Mouse (Mus musculus) urinary bladder, postnatal 25 days (tissue): ENCODE measurements around the gene Atxn10.
A peak's percentile ranks its signal among the peaks of the same experiment; 100 is the strongest.
"Not testable (repeated sequence)": the region's sequence is repeated elsewhere in the genome, so short reads cannot be mapped to it uniquely, and the experiment has no call there.

ENCODE experiments used
- DNase-seq: peaks from one replicate; pipeline ENCODE4 v3.0.0; 2022; ENCODE audit warnings: low spot score

Gene Atxn10

GRCm38 (mm10) chr15:85335671-85336300 is at the start of gene Atxn10:
Gene Atxn10, plus strand, starts transcription at chr15:85336245.
- no peak for DNase-seq

DNA sequence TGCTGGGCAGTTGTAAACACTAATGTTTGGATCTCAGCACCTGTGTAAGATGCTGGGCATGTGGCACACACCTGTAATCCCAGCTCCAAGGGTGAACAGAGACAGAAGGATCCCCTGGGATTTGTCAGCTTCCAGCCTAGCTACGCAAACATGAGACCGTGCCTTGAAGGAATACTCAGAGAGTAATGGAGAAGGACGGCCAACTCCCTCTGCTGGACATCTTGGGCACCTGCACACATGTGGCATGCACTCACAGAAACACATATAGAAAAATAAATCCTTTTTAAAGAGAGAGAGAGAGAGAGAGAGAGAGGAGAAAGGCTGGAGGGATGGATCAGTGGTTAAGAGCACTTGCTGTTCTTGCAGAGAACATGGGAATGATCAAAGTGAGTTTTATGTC is 41.4 kb upstream of the Atxn10 start:
- no peak for DNase-seq

GRCm38 (mm10) chr15:85295544-85295943 is 40.5 kb upstream of the Atxn10 start:
- no peak for DNase-seq

GRCm38 (mm10) chr15:85295977-85296376 is 40.1 kb upstream of the Atxn10 start:
- no peak for DNase-seq

DNA sequence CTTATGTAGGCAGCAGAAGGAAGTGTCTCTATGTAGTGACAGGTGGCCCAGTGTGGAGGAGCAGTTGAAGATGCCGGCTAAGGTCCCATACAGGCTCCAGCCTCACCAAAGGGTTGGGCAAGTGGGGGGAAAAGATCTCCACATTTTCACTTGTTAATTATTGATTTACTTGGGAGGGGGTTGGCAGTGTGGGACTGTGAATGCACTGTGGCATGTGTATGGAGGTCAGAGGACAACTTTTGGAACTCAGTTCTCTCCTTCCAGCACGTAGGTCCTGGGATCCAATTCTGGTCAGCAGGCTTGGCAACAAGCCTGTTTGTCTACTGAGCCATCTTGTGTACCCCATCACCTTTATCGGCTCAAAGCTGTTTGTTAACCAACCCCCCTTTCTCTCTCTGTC is 39.5 kb upstream of the Atxn10 start:
- DNase-seq, result no peak

GRCm38 (mm10) chr15:85298167-85298781 is 37.8 kb upstream of the Atxn10 start:
- no peak for DNase-seq

GRCm38 (mm10) chr15:85298946-85299345 is 37.1 kb upstream of the Atxn10 start:
- no peak for DNase-seq

DNA sequence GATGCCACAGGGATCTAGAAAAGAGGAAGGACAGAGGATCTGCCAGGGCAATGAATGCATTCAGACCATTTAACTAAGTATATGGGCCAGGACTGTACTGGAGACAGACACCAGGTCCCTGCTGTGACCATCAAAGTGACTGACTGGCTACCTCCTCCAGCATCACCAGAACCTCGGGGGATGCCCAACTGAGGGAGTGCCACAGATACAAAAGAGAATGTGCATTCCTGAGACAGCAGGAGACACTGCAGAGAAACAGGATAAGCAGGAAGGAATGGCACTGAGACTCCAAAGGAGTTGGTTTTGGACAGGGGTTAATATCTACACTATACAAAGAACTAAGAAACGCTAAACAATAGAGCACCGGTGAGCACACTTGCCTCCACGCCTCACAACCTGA is 32.8 kb upstream of the Atxn10 start:
- no peak for DNase-seq

GRCm38 (mm10) chr15:85303976-85304375 is 32.1 kb upstream of the Atxn10 start:
- no peak for DNase-seq

- no peak for DNase-seq
These were observed 28.9 kb upstream of the Atxn10 start for GRCm38 (mm10) chr15:85307061-85307660.

DNA sequence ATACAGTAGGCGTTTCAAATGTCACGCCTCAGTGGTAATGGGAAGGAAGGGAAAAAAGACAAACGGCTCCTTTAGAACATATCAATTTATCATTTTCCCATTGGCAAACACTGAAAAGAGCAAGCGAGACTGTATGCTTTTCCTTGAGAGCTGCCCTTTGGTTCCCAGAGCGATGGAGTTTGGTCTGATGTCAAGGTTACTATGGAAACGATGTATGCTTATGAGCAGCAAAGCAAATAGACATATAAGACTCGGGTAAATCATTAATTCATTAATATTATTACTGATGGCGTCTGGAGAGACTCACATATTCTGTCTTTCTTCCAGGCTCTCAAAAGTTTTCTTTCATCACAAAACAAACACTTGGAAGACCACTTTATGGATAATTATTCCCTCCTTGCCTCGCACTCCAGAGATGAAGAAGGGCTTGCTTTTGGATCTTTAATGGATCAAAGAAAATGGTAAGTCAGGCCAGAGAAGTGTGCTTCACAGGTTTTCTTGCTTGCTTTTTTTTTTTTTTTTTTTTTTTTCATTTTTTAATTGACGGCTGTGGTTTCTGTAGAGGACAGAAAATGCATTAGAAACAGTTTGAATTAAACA is 24.9 kb upstream of the Atxn10 start:
- no peak for DNase-seq

GRCm38 (mm10) chr15:85315378-85316025 is 20.5 kb upstream of the Atxn10 start:
- DNase-seq, result peak; percentile 72

- DNase-seq, result no peak
These were observed 19.5 kb upstream of the Atxn10 start for GRCm38 (mm10) chr15:85316342-85317140.

- no peak for DNase-seq
These were observed 15.9 kb upstream of the Atxn10 start for GRCm38 (mm10) chr15:85319924-85320668.

- no peak for DNase-seq
These were observed 12.8 kb upstream of the Atxn10 start for GRCm38 (mm10) chr15:85323214-85323613.

DNA sequence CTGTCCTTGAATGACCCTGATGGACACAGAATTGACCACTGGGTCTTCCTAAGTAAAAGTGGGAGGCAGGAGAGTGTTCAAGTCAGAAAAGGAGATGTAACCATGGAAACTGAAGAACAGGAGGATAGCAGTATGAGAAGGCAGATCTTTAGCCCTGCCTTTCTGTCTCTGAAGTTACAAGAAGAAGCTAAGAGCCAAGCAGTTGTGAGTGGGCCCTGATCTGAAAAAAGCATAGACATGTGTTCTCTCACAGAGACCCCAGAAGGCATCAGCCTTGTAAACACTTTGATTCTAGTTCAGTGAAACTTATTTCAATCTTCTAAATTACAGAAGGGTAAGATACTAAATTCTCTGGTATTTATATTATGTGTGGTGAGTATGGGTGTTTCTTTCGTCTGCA is 11.6 kb upstream of the Atxn10 start:
- DNase-seq, result no peak

DNA sequence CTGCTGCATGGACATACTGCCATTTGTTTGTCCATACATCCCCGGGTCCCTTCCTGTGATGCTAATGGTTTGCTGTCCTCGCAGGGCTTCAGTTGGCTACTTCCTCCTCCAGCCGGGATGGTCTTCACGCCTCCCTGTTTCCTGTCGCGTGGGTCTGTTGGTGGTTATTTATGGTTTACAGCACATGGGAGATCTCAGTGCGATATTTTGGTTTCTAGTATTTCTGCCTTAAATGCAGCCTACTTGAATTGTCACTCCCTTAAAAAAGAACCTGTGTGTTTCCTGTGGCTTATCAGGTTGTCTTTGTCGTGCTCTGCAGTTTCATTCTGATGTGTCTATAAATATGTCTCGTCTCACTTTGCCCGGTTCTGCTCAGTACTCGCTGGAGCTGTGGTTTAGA is 8.2 kb upstream of the Atxn10 start:
- no peak for DNase-seq

DNA sequence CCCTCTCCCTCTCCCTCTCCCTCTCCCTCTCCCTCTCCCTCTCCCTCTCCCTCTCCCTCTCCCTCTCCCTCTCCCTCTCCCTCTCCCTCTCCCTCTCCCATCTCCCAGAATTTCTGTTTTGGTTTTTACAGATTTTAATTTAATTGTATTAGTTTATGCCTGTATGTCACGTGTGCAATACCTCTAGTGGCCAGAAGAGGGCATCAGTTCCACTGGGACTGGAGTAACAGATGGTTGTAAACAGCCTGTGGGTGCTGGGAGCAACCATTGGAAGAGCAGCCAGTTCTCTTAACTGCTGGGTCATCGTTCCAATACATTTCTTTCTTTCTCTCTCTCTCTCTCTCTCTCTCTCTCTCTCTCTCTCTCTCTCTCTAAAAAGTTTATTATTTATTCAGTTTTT is 7.6 kb upstream of the Atxn10 start:
- not testable (repeated sequence) for DNase-seq

DNA sequence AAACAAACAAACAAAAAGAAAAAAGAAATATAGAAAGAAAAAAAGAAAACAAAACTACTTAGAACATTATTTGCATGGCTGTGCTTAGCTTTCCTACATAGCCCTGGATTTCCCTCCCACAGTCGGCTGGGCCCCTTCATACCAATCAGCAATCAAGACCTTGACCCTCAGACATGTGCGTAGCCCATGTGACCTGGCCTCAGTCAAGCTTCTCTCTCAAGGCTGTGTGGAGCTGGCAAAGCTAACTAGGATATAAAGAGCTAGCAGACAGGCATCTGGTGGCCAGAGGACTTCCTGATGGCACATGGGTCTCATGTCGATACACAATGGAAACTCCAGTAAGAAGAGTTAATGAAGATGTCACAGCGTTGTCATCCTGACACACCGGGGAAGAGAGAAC is 6.9 kb upstream of the Atxn10 start:
- DNase-seq, result no peak

DNA sequence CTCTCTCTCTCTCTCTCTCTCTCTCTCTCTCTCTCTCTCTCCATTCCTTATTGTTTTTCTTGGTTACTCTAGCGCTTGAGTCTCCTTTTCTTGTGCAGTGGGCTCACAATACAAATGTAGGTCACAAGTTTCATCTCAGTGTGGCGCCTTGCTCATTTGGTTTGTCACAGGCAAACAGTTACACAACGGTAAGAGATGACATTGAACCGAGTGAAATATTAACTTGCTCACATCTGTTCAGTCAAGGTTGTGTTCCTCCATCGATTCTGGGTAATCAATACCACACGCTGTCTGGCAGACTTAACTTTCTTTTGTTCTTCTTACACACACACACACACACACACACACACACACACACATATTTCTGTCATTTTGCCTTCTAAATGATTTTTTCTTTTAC is 6.0 kb upstream of the Atxn10 start:
- DNase-seq, result no peak

DNA sequence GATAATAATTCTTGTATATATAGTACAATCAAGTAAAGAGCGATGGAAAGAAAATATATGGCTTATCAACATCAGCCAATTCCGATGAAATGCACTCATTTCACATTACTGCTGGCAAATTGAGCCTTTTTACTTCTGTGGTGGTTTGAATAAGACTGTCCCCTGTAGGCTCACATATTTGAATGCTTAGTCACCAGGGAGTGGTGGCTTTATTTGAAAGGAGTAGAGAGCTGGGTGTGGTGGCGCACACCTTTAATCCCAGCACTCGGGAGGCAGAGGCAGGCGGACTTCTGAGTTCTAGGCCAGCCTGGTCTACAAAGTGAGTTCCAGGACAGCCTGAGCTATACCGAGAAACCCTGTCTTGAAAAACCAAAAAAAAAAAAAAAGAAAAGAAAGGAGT is 2.5 kb upstream of the Atxn10 start:
- DNase-seq, result not testable (repeated sequence)
